Mouse (Mus musculus) kidney, adult 2 months (tissue): ENCODE data around the gene Bsg. TPM values are rescaled to one million over a fixed set of nuclear protein-coding genes. Genes with fewer than 3 reads are reported as not detected.

Experiments used
- DNase-seq: peaks from one replicate; pipeline ENCODE4 v3.0.0; 2021
- H3K27ac ChIP-seq: fragments of 200-500 bp; 2 replicates; pipeline ENCODE4 v1.5.1; 2012; ENCODE audit warnings: low read depth, low read length, control low read depth, inconsistent platforms; ENCODE audit not compliant: insufficient read depth
- H3K27me3 ChIP-seq: fragments of 200-500 bp; replicated peaks from 2 replicates; pipeline ENCODE4 v1.6.1; 2012; ENCODE audit warnings: mild to moderate bottlenecking, moderate library complexity, low read length, inconsistent platforms; ENCODE audit not compliant: control insufficient read depth, insufficient read depth
- H3K36me3 ChIP-seq: fragments of 200-500 bp; 2 replicates; pipeline ENCODE4 v1.6.1; 2012; ENCODE audit warnings: mild to moderate bottlenecking, moderate library complexity, low read length, inconsistent platforms; ENCODE audit not compliant: control insufficient read depth, insufficient read depth
- H3K4me1 ChIP-seq: fragments of 200-500 bp; 2 replicates; pipeline ENCODE4 v1.6.1; 2011; ENCODE audit warnings: low read length; ENCODE audit not compliant: control insufficient read depth, insufficient read depth
- H3K4me3 ChIP-seq: fragments of 200-500 bp; 2 replicates; pipeline ENCODE4 v1.5.1; 2011; ENCODE audit warnings: mild to moderate bottlenecking, low read depth, low read length, control low read depth; ENCODE audit not compliant: insufficient read depth
- CTCF ChIP-seq: fragments of 200-500 bp; conservative IDR thresholded peaks from 2 replicates; pipeline ENCODE4 v1.5.1; 2011; ENCODE audit warnings: low read depth, mild to moderate bottlenecking, control low read depth, low read length, moderate library complexity, mixed read lengths; ENCODE audit not compliant: insufficient read depth, insufficient read length
- POLR2A ChIP-seq: fragments of 200-500 bp; IDR thresholded peaks from one replicate; pipeline ENCODE4 v1.6.1; 2011; ENCODE audit warnings: low read depth, low read length, control low read depth
- WGBS: fragments of 180-500 bp; shearing (Covaris S2); methylation state at CpG from one replicate; pipeline ENCODE4 v1.1.7; 2018; 5-methylcytosine and 5-hydroxymethylcytosine counted together
- polyA plus RNA-seq: library from polyadenylated mRNA; depleted of rRNA; stranded (reverse); fragments of >200 nt; gene quantifications from 2 replicates; pipeline ENCODE4 v1.2.3, GENCODE M21; 2012

Bsg gene
- polyA plus RNA-seq, 1 experiment: 825 TPM

DNA sequence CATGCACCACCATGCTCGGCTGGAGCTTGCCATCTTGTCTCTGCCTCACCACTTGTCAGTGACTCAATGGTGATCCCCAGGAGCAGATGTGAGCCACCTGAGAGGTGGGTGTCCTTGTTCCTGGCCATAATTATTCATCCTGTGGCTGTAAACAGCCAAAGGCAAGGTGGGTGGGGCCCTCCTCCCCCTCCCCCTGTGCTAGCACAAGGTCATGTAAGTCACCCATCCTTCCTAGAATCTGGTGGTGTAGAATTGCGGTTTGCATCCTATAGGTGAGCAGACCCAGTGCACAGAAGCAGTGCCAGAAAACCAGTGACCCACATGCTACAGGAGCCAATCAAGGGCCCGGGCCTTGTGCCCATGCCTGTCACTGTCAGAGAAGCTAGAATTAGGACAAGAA, 31.2 kb upstream of the Bsg start:
- no peak for DNase-seq
- Histone ChIP-seq H3K27me3 (no peaks in the 10 kb centered on the region), H3K4me3 (no peak overlapping the region), H3K4me1 (peaks cover 8% of the 10 kb centered on the region), H3K27ac (no peak overlapping the region), H3K36me3 (no peaks in the 10 kb centered on the region)
- WGBS: 93% methylated on average over 3 of the region's 3 CpGs
- TF ChIP-seq CTCF: no peak
- no peak for TF ChIP-seq POLR2A

DNA sequence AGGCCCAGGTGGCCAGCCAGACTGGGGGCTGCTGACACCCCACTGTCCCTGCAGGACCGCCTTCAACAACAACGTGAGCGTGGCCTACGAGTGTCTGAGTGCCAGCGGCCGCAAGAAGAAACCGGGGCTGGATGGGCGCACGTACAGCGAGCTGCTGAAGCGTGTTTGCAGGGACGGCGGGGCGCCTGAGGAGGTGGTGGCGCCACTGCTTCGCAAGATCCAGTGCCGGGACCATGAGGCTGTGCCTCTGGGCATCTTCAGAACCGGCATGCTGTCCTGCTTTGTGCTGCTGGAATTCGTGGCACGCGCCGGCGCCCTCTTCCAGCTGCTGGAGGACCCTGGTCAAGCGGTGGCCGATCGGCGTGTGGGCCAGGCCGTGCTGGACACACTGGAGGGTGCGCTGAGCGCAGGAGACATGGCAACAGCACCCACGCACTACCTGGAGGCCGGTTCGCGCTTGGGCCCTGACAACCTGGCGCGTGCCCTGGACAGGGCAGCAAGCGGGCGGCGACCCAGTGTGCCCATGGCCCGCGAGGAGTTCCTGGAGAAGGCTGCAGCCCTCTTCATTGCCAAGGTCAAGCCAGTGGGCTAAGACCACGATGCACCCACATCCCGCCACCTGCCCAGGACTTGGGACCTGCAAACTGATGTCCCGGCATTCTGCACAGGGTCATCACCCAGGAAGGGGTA, 28.8 kb upstream of the Bsg start:
- TF ChIP-seq CTCF (no peak), POLR2A (no peak)
- 78% methylated on average over 44 of the region's 44 CpGs for WGBS
- Histone ChIP-seq H3K36me3 (no peaks in the 10 kb centered on the region), H3K27me3 (no peaks in the 10 kb centered on the region), H3K27ac (no peak overlapping the region), H3K4me3 (no peak overlapping the region), H3K4me1 (peaks cover 2% of the 10 kb centered on the region)
- DNase-seq: no peak

DNA sequence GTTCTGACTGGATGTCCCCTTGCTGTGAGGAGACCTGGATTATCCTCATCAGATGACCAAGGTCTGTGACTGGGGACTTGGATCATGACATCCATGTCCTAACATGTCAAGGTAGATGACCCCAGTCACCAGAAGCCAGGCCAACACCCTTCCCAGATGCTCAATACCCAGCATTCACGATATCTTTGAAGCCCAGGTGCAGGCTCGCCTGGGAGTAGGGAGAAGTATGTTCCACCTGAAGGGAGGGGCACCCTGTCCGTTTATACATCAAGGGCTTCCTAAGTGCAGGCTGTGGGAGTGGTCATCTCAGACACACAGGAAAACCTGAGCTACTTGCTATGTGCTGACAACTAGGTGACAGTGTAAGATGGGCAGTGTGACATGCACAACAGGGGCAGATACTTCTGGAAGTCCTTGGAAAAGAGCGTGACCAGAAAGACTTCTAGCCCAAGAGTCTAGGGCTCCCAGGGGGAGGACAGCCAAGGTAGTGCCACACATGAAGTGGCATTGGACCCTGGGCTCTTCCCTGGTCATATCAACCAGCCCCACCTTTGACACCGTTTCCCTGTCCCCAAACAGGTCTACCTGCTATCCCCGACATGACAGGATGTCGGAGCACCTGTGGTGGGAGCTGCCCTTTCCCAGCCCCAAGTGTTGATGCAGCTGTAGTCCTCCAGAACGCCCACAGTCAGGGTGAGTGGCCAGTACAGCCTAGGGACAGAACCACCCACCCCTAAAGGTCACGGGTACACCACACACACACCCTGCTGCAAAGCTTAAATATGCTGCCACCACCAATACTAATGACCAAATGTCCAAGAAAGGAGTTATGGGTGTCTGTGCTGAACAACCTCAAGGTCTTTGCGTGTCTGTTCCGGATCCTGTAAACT, 23.4 kb upstream of the Bsg start:
- H3K36me3 ChIP-seq: no peaks in the 10 kb centered on the region
- TF ChIP-seq CTCF (no peak), POLR2A (no peak)
- WGBS: 26% methylated on average over 11 of the region's 11 CpGs
- H3K4me1 ChIP-seq: peaks cover 10% of the 10 kb centered on the region; the same call in 1 of the 2 replicates
- peak overlapping the region; percentile 48 for H3K4me3 ChIP-seq
- no peaks in the 10 kb centered on the region for H3K27me3 ChIP-seq
- peak overlapping the region; percentile 65 for H3K27ac ChIP-seq
- DNase-seq: no peak

DNA sequence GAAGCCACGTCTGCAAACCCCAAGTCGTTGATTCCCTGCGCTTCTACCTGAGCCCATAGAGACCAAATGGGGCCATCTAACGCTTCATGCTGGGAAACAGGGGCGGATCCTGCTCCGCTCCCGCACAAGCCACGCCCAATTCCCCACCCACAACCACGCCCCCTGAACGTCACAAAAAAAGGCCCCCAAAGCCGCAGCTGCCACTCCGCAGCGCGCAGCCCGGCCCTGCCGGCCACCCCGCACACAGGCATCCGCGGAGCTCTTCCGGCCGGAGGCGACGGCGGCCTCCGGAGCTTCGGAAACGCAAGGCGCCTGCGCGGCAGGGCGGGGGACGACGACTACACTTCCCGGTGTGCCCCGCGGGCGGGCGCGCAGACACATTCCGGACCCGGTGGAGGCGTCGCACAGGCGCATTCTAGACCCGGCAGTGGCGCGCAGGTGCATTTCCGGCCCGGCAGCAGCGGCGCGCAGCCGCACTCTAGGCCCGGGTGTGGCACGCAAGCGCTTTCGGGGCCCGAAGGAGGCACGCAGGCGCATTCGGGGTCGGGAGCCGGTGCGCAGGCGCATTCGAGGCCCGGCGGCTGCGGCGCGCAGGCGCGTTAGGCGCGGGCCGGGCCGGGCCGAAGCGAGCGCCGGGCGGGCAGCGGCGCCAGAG, 22.6 kb upstream of the Bsg start, which contains the start of gene Cdc34:
Cdc34 (plus strand) TSS at position 605 of the 655 bp plus-strand sequence.
- DNase-seq: peak; percentile 100
- WGBS: under 1% methylated on average over 79 of the region's 84 CpGs

DNA sequence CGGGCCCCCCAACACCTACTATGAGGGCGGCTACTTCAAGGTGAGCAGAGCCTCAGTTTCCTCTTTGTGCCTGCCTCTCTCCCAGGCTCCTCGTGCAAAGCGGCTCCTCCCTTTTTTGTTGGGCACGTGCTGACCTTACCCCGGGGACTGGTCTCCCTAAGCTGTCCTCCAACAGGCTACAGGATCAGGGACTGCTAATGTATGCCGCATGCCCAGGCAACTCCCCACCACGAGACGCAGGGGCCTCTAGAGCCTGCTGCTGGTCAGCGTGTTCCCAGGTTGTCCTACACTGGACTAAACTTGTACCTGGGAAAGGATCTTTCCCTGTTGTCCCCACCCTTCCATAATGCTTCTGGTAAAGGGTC, 21.8 kb upstream of the Bsg start:
- H3K4me1 ChIP-seq: peaks cover 10% of the 10 kb centered on the region; the same call in 1 of the 2 replicates
- TF ChIP-seq CTCF (no peak), POLR2A (no peak)
- no peaks in the 10 kb centered on the region for H3K27me3 ChIP-seq
- H3K4me3 ChIP-seq: peak overlapping the region; percentile 90
- H3K36me3 ChIP-seq: no peaks in the 10 kb centered on the region
- peak overlapping the region; percentile 52 for H3K27ac ChIP-seq
- under 1% methylated on average over 10 of the region's 10 CpGs for WGBS
- DNase-seq: peak; percentile 28

More for the DNA sequence above, 22.6 kb upstream of the Bsg start, which contains the start of gene Cdc34:
- Histone ChIP-seq H3K4me3 (peak within 1 kb of the TSS; percentile 90), H3K36me3 (no peaks in the 10 kb centered on the region), H3K4me1 (peaks cover 10% of the 10 kb centered on the region; the same call in 1 of the 2 replicates), H3K27me3 (no peaks in the 10 kb centered on the region), H3K27ac (peak within 1 kb of the TSS; percentile 65)
- no peak for TF ChIP-seq CTCF
- TF ChIP-seq POLR2A: peak; percentile 58

DNA sequence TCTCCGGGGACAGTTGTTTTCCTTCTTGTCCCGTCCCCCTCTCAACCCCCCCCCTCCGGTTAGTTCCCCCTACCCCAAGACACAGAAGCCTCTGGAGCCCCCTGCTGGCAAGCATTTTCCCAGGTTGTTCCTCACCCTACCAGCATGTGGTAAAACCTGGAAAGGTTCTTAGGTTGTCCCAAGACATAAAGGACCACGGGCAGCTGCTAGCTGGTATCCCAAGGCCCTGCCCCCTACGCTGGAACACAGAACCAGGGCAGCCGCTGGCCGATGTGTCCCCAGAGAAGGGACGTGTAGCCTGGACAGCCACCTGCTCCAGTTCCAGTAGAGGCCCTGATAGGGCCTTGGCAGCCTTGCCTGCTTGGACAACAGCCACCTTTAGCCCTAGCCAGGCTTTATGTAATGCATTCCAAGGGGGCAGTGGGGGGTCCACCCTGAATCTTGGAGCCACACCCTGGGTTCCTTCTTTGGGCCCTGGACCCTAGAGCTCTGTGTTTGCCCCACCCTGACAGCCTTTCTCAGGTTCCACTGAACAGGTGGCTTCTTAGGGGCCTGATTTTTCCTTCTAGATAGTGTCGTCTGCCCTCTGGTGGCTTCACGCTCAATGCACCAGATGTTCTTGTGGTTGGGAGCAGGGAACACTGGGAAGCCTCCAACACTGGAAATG, 21.2 kb upstream of the Bsg start:
- TF ChIP-seq CTCF (peak; percentile 54), POLR2A (no peak)
- Histone ChIP-seq H3K4me1 (peaks cover 10% of the 10 kb centered on the region; the same call in 1 of the 2 replicates), H3K36me3 (no peaks in the 10 kb centered on the region), H3K4me3 (peak overlapping the region; percentile 90), H3K27me3 (no peaks in the 10 kb centered on the region), H3K27ac (peak overlapping the region; percentile 52)
- 3% methylated on average over 10 of the region's 10 CpGs for WGBS
- peak; percentile 75 for DNase-seq
